Mouse (Mus musculus): ENCODE results near the gene Olfr1489. TPM values are rescaled to one million over a fixed set of nuclear protein-coding genes. Genes with fewer than 3 reads are reported as not detected.

Gene Olfr1489
- total RNA-seq (2023) = not detected

DNA sequence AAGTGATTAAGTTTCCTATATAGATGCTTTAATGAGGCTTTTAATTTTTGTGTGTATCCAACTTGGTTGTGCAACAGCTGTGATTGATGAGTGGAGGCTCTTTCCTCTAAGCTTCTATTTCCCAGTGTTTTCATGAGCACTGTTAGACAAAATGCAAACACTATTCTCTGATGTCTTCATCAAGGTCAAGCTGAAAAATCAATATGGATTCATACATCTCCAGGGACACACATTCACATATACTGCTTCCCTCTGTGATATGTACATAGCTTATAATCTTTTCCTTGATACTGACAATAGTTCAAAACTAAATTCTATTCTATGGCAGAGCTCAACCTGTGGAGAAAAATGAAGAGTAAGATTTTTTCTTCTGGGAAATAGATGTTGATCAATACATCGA lies at the start of gene Olfr1489:
Gene Olfr1489, plus strand, starts transcription at position 301 of the 400 bp plus-strand sequence.

DNA sequence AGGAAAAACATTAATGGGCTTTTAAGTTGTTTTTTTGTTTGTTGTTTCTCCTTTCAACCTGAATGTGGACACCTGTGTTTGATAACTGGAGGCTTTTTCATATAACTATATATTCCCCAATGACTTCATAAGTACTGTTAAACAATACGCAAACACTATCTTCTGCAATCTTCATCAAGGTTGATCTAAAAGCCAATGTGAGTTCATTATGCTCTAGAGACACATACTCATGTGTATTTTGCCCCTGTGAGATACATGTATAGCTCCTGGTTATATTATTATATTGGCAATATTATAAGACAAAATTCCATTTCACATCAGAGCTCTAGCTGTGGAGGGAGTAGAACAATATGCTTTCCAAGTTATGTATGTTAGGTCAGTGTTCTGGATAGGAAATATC lies 48.2 kb upstream of the Olfr1489 start, which contains the start of gene Olfr1484:
Gene Olfr1484, plus strand, starts transcription at position 301 of the 400 bp plus-strand sequence.

DNA sequence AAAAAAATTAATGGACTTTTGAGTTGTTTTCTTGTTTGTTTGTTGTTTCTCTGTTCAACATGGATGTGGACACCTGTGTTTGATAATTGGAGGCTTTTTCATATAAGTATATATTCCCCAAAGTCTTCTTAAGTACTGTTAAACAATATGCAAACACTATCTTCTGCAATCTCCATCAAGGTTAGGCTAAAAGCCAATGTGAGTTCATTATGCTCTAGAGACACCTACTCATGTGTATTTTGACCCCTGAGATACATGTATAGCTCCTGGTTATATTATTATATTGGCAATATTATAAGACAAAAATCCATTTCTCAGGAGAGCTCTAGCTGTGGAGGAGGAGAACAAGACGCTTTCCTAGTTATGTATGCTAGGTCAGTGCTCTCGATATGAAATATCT lies 14.3 kb upstream of the Olfr1489 start, which contains the start of gene Olfr1487:
Gene Olfr1487, plus strand, starts transcription at position 301 of the 400 bp plus-strand sequence.

DNA sequence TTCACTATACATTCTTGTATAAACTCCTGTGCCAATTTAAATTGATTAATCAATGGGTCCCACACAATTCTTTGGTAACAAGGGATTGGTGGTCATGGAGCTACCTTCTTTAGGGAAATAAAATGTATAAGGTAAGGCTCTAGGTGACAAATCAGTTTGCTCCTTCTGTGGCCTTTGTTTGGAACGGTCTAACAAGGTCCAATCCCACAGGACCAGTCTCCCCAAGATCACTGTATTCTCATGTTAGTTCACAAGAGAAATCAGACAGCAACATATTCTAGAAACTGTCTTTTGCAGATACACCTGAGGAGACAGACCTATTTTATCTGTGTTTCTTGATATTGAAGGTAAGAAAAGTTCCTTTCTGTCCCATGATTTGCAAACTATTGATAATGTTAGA lies 19.4 kb downstream of the Olfr1489 start, which contains the start of gene Olfr1490:
Gene Olfr1490, plus strand, starts transcription at position 301 of the 400 bp plus-strand sequence.

Other genes starting within 250 kb of the Olfr1489 start
- gene Olfr1469, start 223.8 kb upstream of the Olfr1489 start, total RNA-seq (2023) = not detected
- gene Olfr1471, start 188.2 kb upstream of the Olfr1489 start, total RNA-seq (2023) = not detected
- gene Olfr1472, start 175.5 kb upstream of the Olfr1489 start, total RNA-seq (2023) = not detected
- gene Olfr1474, start 162.1 kb upstream of the Olfr1489 start, total RNA-seq (2023) = not detected
- not detected for gene Olfr1475, start 151.4 kb upstream of the Olfr1489 start, total RNA-seq (2023)
- not detected for gene Olfr1477, start 131.1 kb upstream of the Olfr1489 start, total RNA-seq (2023)
- not detected for gene Olfr1480, start 103.7 kb upstream of the Olfr1489 start, total RNA-seq (2023)
- gene Olfr1484, start 48.1 kb upstream of the Olfr1489 start, total RNA-seq (2023) = not detected
- not detected for gene Olfr1487, start 14.2 kb upstream of the Olfr1489 start, total RNA-seq (2023)
- gene Olfr1490, start 19.5 kb downstream of the Olfr1489 start, total RNA-seq (2023) = not detected
- gene Olfr1491, start 65.6 kb downstream of the Olfr1489 start, total RNA-seq (2023) = not detected
- not detected for gene Olfr1493-ps1, start 91.7 kb downstream of the Olfr1489 start, total RNA-seq (2023)
- gene Olfr1494, start 108.1 kb downstream of the Olfr1489 start, total RNA-seq (2023) = not detected
- not detected for gene Olfr1495, start 133.0 kb downstream of the Olfr1489 start, total RNA-seq (2023)
- not detected for gene Olfr1496, start 146.3 kb downstream of the Olfr1489 start, total RNA-seq (2023)
- not detected for gene Olfr1497, start 166.6 kb downstream of the Olfr1489 start, total RNA-seq (2023)
- not detected for gene Olfr1499, start 187.8 kb downstream of the Olfr1489 start, total RNA-seq (2023)
- not detected for gene Olfr1500, start 198.9 kb downstream of the Olfr1489 start, total RNA-seq (2023)
- not detected for gene Olfr1501, start 219.1 kb downstream of the Olfr1489 start, total RNA-seq (2023)
- not detected for gene Olfr1502, start 230.2 kb downstream of the Olfr1489 start, total RNA-seq (2023)

Measured in monocyte, adult 59 days (primary cell).